Mouse (Mus musculus): ENCODE data around the gene Fitm1. TPM values are rescaled to one million over a fixed set of nuclear protein-coding genes. Genes with fewer than 3 reads are reported as not detected.
A peak's percentile ranks its signal among the peaks of the same experiment; 100 is the strongest.

Gene Fitm1
- total and polyA plus RNA-seq, 2 experiments = 7.5 to 45.7 TPM

DNA sequence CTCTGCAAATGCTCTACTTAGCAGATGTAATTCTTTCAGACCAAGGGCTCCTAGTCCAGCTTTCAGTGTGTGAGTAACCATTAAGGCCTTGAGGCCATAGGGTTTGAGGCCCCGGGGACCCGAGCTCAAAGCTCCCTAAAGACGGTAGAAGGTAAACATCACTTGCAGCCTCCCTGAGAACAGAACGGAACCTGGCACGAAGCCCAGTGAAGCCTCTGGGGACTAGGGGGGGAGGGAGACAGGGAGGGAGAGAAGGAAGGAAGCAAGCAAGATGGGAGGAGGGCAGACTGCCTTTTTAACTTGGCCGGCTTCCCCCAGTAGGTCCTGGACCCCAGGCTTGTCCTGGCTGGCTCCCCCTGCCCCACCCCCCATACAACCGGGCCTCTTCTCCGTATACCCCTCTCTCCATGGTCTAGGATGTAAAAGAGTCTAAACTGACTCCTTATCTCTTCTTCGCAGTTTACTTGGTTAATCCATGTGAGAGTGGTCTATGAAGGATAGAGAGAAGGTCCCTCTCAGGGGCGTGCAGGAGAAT lies 34.6 kb upstream of the Fitm1 start:
- 33% methylated on average over 10 of the region's 10 CpGs for WGBS
- H3K4me1 ChIP-seq (ENCODE audit: control insufficient read depth, insufficient read depth, low read length) = no peaks in the 10 kb centered on the region
- DNase-seq (ENCODE audit: extremely low read depth, low read depth, low spot score) = no peak

DNA sequence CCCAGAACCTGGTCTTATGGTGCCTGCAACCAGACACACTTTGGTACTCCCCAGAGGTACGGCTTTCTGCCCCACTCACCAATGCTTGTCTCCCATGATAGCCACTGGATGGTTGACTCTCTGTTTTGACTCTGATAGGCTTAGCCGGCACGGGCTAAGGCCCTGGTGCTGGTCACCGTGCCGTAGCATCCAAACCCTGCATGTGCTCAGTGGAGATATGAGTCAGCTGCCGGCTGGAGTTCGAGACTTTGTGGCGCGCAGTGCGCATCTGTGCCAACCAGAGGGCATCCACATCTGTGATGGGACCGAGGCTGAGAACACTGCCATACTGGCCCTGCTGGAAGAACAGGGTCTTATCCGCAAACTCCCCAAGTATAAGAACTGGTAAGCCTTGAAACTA lies 33.1 kb upstream of the Fitm1 start:
- Histone ChIP-seq H3K27ac (replicated peaks; ENCODE audit: insufficient read depth, low read depth, low read length) (no peak overlapping the region), H3K4me3 (ENCODE audit: insufficient read depth, low read depth, low read length) (no peak overlapping the region), H3K4me1 (ENCODE audit: control insufficient read depth, insufficient read depth, low read length) (no peaks in the 10 kb centered on the region), H3K79me2 (ENCODE audit: control insufficient read depth, insufficient read depth, low read length) (no peaks in the 10 kb centered on the region), H3K27me3 (ENCODE audit: control insufficient read depth, insufficient read depth, low read length) (no peaks in the 10 kb centered on the region), H3K36me3 (ENCODE audit: control insufficient read depth, insufficient read depth, low read length) (no peaks in the 10 kb centered on the region), H3K9ac (ENCODE audit: low read depth, low read length) (no peak overlapping the region)
- DNase-seq (ENCODE audit: extremely low read depth, low read depth, low spot score) = no peak
- 97% methylated on average over 12 of the region's 12 CpGs for WGBS
- no peak for TF ChIP-seq POLR2A (IDR thresholded peaks at IDR 0.05; ENCODE audit: extremely low read depth, insufficient read depth, low read length)

More for the DNA sequence above, 34.6 kb upstream of the Fitm1 start:
- H3K79me2 ChIP-seq (ENCODE audit: control insufficient read depth, insufficient read depth, low read length) = no peaks in the 10 kb centered on the region
- H3K27me3 ChIP-seq (ENCODE audit: control insufficient read depth, insufficient read depth, low read length) = no peaks in the 10 kb centered on the region
- TF ChIP-seq POLR2A (IDR thresholded peaks at IDR 0.05; ENCODE audit: extremely low read depth, insufficient read depth, low read length) (no peak), CTCF (IDR thresholded peaks at IDR 0.05; ENCODE audit: low read depth, low read length) (no peak)
- no peak overlapping the region for H3K27ac ChIP-seq (replicated peaks; ENCODE audit: insufficient read depth, low read depth, low read length)
- H3K36me3 ChIP-seq (ENCODE audit: control insufficient read depth, insufficient read depth, low read length) = no peaks in the 10 kb centered on the region
- H3K9ac ChIP-seq (ENCODE audit: low read depth, low read length) = peak overlapping the region; percentile 61
- H3K4me3 ChIP-seq (ENCODE audit: insufficient read depth, low read depth, low read length) = peak overlapping the region; percentile 74

DNA sequence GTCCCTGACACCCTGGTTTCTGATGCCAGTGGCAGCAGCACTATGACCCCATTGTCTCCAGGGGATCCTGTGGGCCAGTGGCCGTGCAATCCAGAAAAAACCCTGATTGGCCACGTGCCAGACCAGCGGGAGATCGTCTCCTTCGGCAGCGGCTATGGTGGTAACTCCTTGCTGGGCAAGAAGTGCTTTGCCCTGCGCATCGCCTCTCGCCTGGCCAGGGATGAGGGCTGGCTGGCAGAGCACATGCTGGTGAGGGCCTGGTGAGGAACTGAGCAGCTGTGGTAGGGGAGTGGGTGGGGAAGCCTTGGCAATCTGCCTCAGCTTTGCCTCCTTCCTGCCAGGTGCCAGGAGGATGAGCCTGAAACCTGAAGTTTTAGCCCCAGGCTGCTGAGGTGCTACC lies 31.1 kb upstream of the Fitm1 start:
- Histone ChIP-seq H3K27ac (replicated peaks; ENCODE audit: insufficient read depth, low read depth, low read length) (no peak overlapping the region), H3K79me2 (ENCODE audit: control insufficient read depth, insufficient read depth, low read length) (no peaks in the 10 kb centered on the region), H3K36me3 (ENCODE audit: control insufficient read depth, insufficient read depth, low read length) (no peaks in the 10 kb centered on the region), H3K9ac (ENCODE audit: low read depth, low read length) (no peak overlapping the region), H3K27me3 (ENCODE audit: control insufficient read depth, insufficient read depth, low read length) (no peaks in the 10 kb centered on the region), H3K4me1 (ENCODE audit: control insufficient read depth, insufficient read depth, low read length) (no peaks in the 10 kb centered on the region), H3K4me3 (ENCODE audit: insufficient read depth, low read depth, low read length) (no peak overlapping the region)
- no peak for TF ChIP-seq POLR2A (IDR thresholded peaks at IDR 0.05; ENCODE audit: extremely low read depth, insufficient read depth, low read length)
- TF ChIP-seq CTCF (IDR thresholded peaks at IDR 0.05; ENCODE audit: low read depth, low read length) = no peak
- WGBS = 89% methylated on average over 9 of the region's 9 CpGs
- no peak for DNase-seq (ENCODE audit: extremely low read depth, low read depth, low spot score)

DNA sequence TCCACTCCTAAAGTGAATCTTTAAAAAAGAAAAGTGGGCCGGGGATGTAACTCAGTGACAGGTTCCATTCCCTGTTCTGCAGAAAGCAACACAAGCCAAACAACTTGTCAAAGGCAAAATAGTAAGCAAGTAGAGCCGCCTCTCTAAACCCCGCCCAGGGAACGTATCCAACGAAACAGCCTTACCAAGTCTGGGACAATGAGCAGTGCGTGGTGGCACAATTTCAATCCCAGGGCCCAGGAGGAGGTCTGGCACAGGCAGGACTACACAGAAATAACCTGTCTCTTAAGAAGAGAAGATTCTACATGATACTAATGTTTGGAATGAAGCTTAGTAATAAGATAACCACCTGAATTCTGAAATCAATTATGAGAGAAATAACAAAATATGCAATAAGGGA lies 25.2 kb upstream of the Fitm1 start:
- DNase-seq (ENCODE audit: extremely low read depth, low read depth, low spot score) = no peak
- no peak overlapping the region for H3K27ac ChIP-seq (replicated peaks; ENCODE audit: insufficient read depth, low read depth, low read length)
- 84% methylated on average over 6 of the region's 6 CpGs for WGBS
- H3K27me3 ChIP-seq (ENCODE audit: control insufficient read depth, insufficient read depth, low read length) = no peaks in the 10 kb centered on the region
- H3K79me2 ChIP-seq (ENCODE audit: control insufficient read depth, insufficient read depth, low read length) = no peaks in the 10 kb centered on the region
- H3K36me3 ChIP-seq (ENCODE audit: control insufficient read depth, insufficient read depth, low read length) = no peaks in the 10 kb centered on the region
- H3K9ac ChIP-seq (ENCODE audit: low read depth, low read length) = no peak overlapping the region
- no peaks in the 10 kb centered on the region for H3K4me1 ChIP-seq (ENCODE audit: control insufficient read depth, insufficient read depth, low read length)
- no peak overlapping the region for H3K4me3 ChIP-seq (ENCODE audit: insufficient read depth, low read depth, low read length)
- TF ChIP-seq CTCF (IDR thresholded peaks at IDR 0.05; ENCODE audit: low read depth, low read length) = no peak
- TF ChIP-seq POLR2A (IDR thresholded peaks at IDR 0.05; ENCODE audit: extremely low read depth, insufficient read depth, low read length) = no peak

DNA sequence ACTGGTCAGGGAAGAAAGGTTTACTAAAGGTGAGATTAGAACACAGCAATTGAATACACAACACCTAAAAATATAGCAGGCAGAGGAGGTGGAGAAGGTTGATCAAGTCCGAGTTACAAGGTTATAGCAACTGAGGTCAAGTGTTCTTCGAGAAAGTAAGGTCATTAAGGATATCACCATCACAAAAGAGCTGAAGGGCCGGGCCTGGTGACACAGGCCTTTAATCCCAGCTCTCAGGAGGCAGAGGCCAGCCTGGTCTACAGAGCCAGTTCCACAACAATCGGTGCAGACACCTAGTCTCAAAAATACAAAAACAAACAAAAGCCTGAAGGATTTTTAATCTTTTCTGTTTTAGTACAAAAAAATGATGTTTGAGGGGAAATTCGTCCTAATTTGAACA lies 24.1 kb upstream of the Fitm1 start:
- no peak for TF ChIP-seq POLR2A (IDR thresholded peaks at IDR 0.05; ENCODE audit: extremely low read depth, insufficient read depth, low read length)
- TF ChIP-seq CTCF (IDR thresholded peaks at IDR 0.05; ENCODE audit: low read depth, low read length) = no peak
- Histone ChIP-seq H3K4me1 (ENCODE audit: control insufficient read depth, insufficient read depth, low read length) (no peaks in the 10 kb centered on the region), H3K27ac (replicated peaks; ENCODE audit: insufficient read depth, low read depth, low read length) (no peak overlapping the region), H3K27me3 (ENCODE audit: control insufficient read depth, insufficient read depth, low read length) (no peaks in the 10 kb centered on the region), H3K36me3 (ENCODE audit: control insufficient read depth, insufficient read depth, low read length) (no peaks in the 10 kb centered on the region), H3K9ac (ENCODE audit: low read depth, low read length) (no peak overlapping the region), H3K79me2 (ENCODE audit: control insufficient read depth, insufficient read depth, low read length) (no peaks in the 10 kb centered on the region), H3K4me3 (ENCODE audit: insufficient read depth, low read depth, low read length) (no peak overlapping the region)
- no peak for DNase-seq (ENCODE audit: extremely low read depth, low read depth, low spot score)
- 77% methylated on average over 5 of the region's 5 CpGs for WGBS

DNA sequence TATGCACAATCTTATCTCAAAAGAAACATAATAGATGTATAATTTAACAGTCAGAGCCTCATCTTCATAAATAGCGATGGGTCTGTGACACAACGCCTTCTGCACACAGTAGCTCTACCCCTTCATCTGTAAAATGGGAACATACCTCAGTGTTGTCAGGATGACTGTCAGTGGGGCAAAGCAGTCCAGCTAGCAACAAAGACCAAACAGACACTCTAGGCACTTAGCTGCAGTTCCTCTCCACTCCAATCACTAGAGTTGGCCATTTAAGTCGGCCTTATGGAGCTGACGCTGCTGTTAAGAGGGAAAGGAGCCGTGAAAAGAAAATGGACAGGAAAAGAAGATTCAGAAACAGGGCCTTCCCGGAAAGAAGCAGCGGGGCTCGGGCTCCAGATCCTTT lies 23.6 kb upstream of the Fitm1 start:
- H3K4me1 ChIP-seq (ENCODE audit: control insufficient read depth, insufficient read depth, low read length) = 0 out of 2 replicates have a peak, but pooled peaks cover under 1% of the 10 kb centered on the region
- no peak overlapping the region for H3K4me3 ChIP-seq (ENCODE audit: insufficient read depth, low read depth, low read length)
- no peaks in the 10 kb centered on the region for H3K27me3 ChIP-seq (ENCODE audit: control insufficient read depth, insufficient read depth, low read length)
- no peak for DNase-seq (ENCODE audit: extremely low read depth, low read depth, low spot score)
- H3K79me2 ChIP-seq (ENCODE audit: control insufficient read depth, insufficient read depth, low read length) = no peaks in the 10 kb centered on the region
- H3K9ac ChIP-seq (ENCODE audit: low read depth, low read length) = no peak overlapping the region
- no peak overlapping the region for H3K27ac ChIP-seq (replicated peaks; ENCODE audit: insufficient read depth, low read depth, low read length)
- WGBS = 96% methylated on average over 8 of the region's 8 CpGs
- H3K36me3 ChIP-seq (ENCODE audit: control insufficient read depth, insufficient read depth, low read length) = no peaks in the 10 kb centered on the region
- TF ChIP-seq POLR2A (IDR thresholded peaks at IDR 0.05; ENCODE audit: extremely low read depth, insufficient read depth, low read length) = no peak
- no peak for TF ChIP-seq CTCF (IDR thresholded peaks at IDR 0.05; ENCODE audit: low read depth, low read length)
